Mouse (Mus musculus): ENCODE measurements around the gene Rap1gap. TPM values are rescaled to one million over a fixed set of nuclear protein-coding genes. Genes with fewer than 3 reads are reported as not detected.

The Rap1gap gene
- total RNA-seq, 2 experiments from 2014 or later = 4.1 to 4.8 TPM

DNA sequence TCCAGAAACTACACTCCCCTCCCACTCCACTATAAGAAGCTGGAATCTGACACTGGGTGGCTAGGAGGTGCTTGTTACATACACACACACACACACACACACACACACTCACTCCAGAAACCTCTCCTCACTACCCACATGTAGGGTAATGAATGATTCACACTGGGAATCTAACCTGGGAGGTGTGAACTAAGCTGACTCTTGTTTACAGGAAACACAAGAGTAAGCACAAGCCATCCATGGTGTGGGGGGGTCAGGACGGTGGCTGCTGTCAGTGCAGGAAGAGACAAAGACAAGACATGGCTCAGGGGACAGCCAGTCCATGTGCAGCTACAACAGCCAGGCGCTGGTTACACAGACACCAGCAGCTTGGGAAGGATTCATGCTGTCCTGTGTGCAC is 89.9 kb downstream of the Rap1gap start:
- intact Hi-C loops (cut with DNase I; ENCODE audit: low total_unique reads) = no loop called here
- DNase-seq = no peak

DNA sequence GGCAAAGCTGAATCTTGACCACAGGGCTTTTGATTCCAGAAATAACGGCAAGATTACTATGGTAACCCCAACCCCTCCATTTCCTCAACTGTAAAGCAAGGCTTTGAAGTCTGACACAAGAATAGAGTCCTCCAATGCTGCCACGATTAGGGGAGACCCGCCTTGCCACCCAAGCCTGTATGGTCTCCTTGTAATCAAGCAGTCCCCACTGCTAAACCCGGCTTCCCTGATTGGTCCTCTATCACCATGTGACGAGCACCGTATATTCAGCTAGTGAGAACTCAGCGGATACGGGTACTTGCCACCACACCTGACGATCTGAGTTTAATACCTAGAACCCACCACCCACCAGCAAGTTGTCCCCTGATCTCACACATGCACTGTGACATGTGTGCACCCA is 98.4 kb downstream of the Rap1gap start:
- no peak for DNase-seq
- intact Hi-C loops (cut with DNase I; ENCODE audit: low total_unique reads) = no loop called here

DNA sequence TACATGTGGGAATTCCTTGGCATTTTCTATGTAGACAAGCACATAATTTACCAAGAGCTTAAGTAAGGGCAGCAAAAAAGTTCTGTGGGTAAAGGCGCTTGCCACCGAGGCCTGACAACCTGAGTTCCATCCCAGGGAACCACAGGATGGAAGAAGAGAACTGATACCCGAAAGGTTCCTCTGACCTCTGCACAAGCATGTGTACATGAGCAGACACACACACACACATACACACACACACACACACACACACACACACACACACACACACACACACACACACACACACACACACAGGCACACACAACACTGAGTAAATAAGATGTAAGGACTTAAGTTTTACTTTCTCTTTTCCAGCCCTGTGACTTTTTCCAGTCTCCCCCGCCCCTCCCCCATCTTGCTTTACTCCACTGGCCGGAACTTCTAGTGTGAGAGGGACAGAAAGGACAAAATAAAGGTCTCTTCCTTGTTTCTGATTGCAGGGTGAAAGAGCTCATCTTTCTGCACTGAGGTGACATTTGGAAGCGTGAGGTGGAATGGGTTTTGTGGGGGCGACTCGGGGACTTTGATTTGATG is 99.5 kb downstream of the Rap1gap start:
- DNase-seq = no peak

DNA sequence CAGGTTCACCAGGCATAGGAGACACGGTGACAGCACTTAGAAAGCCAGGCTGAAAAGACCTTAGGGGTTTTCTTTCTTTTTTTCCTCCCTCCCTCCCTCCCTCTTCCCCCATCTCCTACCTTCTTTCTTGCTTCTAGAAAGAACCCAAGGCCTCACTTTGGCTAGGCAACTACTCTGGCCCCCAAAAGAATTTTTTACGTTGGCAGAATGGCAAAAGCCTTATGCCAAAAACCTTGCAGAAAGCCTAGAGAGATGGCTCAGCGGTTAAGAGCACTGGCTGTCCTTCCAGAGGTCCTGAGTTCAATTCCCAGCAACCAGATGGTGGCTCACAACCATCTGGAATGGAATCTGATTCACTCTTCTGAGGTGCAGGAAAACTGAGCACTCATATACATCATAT is 100.1 kb downstream of the Rap1gap start:
- DNase-seq = no peak
- intact Hi-C loops (cut with DNase I; ENCODE audit: low total_unique reads) = no loop called here

More for the DNA sequence above, 99.5 kb downstream of the Rap1gap start:
- intact Hi-C loops (cut with DNase I; ENCODE audit: low total_unique reads) = no loop called here

DNA sequence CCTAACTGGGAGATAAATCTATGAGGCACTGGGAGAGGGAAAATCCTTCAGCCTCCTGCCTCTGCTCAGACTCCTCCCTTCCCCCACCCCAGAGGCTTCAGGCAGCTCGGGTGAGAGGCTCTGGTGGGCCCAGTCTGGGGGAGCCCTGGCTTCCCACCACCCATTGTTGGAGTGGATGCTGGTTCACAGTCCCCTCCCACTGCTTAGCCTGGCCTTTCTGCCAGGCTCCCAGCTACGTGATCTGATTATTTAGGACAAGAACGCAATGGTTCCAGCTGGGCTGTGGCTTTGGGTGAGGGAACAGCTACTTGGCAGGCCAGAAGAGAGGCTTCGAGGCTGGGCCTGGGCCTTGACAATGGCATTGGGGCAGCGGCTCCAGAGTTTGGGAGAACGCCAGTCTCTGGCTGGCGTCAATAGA is 101.0 kb downstream of the Rap1gap start:
- intact Hi-C loops (cut with DNase I; ENCODE audit: low total_unique reads) = no loop called here
- DNase-seq = no peak

DNA sequence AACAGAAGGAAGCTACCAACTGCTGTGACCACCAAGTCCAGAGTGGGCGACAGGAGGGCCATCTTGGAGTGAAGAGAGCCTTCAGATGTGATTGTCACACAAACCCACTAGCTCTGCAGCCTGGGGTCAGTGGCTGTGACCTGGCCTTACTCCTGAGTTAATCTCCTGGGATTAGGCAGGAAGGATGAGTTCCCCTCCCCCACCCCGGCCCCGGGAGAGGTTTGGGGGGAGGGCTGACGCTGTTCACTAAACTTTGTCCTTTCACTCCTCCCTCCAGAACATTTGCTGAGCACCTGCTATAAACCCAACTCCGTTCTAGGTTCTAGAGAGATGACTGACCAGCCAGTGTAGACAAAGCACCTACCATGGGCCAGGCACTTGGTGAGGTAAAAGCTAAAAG is 101.8 kb downstream of the Rap1gap start:
- intact Hi-C loops (cut with DNase I; ENCODE audit: low total_unique reads) = no loop called here
- DNase-seq = no peak

DNA sequence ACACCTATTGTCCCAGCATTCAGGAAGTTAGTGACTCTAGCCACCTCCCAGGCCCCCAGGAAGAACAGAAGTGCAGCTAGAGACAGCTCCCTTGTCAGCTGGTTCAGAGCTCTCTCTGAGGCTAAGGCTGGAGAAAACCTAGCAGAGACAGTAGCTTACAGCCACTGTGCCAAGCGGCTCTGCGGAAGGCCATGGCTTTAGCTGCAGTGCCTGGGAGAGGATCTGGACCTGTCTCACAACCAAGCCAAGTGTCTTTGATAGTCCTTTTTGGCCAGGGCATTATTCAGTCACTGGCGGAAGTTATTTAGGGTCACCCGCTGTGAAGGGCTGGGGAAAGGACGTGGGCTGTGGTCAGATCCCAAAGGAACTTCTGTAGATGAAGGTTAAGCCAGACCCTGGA is 103.9 kb downstream of the Rap1gap start:
- intact Hi-C loops (cut with DNase I; ENCODE audit: low total_unique reads) = no loop called here
- DNase-seq = no peak

DNA sequence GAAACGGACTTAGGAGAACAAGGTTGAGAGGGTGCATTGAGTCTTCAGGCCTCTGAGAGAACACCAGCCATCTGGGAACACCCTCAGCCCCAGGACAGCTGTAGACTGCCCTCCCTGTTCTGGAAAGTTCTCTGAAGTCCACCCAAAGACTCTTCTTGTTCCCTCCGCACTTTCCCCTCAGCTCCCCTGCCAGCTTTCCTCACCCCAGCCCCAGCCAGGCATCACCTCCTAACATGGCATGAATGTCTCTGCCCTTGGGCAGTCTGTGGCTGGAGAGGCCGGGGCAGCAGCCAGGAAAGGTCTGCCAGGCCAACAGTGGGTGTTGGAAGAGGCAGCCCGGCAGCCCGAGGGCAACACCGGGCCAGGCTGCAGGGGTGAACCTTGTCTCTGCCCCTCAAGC is 104.3 kb downstream of the Rap1gap start:
- DNase-seq = peak; percentile 34
- intact Hi-C loops (cut with DNase I; ENCODE audit: low total_unique reads) = no loop called here

DNA sequence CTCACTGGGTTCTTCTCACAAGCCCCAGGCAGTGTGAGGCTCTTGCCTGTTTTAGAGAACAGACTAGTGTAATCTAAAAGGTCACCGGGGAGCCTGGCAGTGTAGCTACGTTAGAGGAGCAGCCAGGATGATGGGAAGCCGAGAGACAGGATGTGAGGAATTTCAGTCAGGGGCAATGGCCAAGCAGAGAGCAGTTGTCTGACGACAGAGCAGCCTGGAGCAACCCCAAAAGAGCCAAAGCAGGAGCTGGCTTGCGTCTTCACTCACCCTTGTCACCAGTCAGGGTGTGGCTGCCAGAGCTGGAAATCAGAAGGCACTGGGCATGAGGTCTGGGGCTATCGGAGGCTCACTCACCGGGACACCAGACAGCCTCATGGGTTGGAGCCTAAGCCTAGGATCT is 105.1 kb downstream of the Rap1gap start:
- peak; percentile 23 for DNase-seq
- intact Hi-C loops (cut with DNase I; ENCODE audit: low total_unique reads) = no loop called here

DNA sequence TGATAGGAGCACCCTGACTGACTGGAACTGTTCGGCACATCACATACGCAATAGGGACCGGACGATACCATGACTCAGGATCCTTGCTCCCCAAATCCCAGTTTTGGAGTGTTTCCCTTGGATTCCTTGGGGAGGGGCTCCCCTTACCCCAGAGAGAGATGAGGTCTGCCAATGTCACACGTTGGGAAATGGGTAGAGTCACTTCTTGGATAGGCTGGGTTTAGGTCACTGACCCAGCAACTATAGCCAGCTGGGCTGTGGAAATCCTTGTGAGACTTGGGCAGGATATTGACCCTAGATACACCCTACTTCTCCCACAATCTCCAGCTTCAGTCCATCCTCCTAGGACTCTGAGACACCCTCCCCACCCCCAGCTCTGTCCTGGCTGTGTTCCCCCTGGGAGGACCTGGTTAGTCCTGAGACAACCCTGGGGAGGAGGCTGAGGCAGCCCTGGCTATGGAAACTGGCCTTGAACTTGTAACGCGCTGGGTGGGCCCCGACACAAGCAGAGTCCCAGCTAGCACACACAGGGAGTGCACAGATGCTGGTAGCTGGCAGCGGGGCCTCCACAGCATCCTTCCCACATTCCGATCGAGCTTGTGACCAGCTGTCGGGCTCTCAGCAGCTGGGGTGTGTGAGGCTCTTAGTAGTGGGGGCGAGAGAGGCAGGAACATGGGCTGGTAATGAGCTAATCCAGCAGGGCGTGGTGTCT is 106.5 kb downstream of the Rap1gap start:
- intact Hi-C loops (cut with DNase I; ENCODE audit: low total_unique reads) = no loop called here
- peak; percentile 65 for DNase-seq

DNA sequence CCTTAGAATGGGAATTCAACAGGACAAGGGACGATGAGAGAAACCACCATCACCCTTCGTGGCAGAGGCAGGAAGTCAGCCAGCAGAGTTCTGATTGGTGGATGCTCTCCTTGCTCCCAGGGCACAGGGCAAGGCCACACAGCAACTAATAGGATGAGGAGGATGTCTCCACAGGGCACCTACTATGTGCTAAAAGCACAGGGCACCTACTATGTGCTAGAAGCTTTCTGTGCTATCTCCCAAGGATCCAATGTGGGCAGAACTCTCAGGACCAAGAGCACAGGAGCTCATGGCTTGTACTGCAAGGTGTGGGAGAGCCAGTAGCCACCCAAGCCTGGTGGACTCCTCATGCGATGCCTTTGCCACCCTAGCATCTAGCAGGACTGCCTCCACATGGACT is 107.2 kb downstream of the Rap1gap start:
- intact Hi-C loops (cut with DNase I; ENCODE audit: low total_unique reads) = no loop called here
- no peak for DNase-seq

DNA sequence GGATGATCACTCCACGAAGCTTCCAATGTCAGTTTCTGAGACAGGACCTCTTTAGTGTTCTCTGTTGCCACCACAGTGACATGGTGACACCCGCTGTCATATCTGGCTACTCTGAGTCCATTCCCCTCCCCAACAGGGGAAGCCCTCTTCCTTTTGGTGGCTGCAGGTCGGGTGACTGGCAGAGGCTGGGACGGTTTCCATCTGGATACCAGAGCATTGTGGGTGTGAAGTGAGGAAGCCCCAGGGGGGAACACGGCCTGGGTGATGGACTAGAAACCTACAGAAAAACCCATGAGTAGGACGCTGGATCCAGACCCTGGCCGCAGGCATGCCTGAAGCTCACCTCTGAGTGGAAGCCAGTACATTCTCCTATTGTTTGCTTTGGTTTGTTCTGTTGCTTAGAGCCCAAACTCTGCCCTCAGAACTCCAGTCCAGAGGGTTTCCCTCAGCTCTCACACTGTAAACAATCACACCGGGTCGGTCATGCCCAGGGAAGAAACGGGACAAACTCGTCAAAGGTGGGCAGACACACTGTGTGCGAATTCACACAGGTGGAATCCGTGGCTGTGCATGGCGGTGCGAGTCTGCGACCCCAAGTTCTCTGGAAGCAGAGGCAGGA is 108.0 kb downstream of the Rap1gap start:
- DNase-seq = no peak
- intact Hi-C loops (cut with DNase I; ENCODE audit: low total_unique reads) = no loop called here

DNA sequence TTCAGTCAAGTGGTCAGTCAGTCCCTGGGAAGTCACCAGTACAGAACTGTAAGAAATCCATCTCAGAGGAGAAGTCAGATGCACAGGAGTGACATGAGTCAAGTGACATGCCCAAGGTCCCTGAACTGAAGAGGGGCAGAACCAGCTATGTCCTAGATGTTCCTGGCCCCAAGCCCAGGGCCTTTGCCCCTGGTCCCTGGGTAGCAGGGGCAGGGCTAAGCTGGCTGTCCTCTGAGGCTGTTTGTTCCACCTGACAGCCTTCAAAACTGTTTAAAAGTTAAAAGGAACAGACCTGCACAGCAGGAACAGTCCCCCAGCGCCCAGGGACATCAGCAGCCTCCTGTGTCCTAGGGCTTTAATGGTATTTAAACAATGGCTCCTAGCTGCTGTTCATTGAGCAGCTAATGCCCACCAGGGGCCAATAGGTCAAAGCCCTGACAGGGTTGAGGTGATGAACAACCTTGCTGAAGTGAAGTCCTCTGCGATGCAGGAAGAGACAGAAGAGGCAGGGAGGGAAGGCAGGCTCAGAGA is 108.9 kb downstream of the Rap1gap start:
- intact Hi-C loops (cut with DNase I; ENCODE audit: low total_unique reads) = no loop called here
- no peak for DNase-seq

DNA sequence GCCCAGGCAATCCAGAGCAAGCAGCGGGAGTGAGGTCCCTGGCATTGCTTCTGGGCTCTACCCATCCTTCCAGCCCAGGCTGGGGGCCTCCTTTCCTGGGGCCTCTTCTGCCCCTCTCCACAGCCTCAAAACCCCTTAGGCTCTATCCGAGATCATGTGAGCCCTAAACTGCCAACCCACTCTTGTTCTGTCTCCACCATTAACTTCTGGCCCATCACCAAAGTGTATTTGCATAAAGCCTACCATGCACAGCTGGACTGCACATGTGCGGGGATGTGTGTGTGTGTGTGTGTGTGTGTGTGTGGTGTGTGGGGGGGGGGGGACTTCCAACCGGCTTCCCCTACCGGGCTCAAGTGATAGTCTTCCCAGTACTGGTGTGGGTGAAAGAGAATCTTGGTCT is 109.5 kb downstream of the Rap1gap start:
- DNase-seq = no peak
- intact Hi-C loops (cut with DNase I; ENCODE audit: low total_unique reads) = no loop called here

DNA sequence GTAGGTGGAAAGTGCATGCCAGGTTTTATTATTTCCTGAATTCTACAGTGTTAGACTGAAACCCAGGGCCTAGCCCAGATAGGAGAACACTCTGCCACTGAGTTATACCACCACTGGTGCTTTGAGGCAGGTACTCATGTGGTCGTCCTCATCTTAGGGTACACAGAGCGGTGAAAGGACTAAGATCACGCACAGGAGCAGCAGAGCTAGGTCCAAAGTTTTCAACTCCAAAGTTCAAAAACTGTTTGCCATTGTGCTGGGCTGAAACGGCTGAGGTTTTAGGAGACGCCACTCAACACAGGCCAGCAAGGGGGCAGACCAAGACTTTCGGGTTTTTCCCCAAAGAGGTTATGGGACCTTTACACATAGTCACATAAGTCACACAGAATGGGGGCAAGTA is 110.0 kb downstream of the Rap1gap start:
- DNase-seq = no peak
- intact Hi-C loops (cut with DNase I; ENCODE audit: low total_unique reads) = no loop called here

DNA sequence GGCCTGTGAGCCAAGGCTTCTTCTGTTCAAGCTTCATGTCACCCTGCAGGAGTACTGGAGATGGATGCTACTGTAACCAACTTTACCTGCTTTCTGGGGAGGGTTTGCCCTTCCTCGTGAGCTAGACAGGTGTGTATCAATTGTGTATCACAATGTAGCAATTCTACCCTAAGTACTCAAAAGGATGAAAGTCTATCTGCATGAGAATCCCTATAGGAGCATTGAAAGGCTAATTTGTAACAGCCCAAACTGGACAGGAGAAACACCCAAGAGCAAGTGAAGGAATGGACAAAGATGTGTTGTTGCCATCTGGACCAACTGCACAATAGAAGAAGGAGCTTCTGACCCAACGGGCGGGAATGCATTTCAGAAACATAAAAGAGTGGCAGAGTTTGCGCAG is 113.3 kb downstream of the Rap1gap start:
- intact Hi-C loops (cut with DNase I; ENCODE audit: low total_unique reads) = no loop called here
- no peak for DNase-seq

DNA sequence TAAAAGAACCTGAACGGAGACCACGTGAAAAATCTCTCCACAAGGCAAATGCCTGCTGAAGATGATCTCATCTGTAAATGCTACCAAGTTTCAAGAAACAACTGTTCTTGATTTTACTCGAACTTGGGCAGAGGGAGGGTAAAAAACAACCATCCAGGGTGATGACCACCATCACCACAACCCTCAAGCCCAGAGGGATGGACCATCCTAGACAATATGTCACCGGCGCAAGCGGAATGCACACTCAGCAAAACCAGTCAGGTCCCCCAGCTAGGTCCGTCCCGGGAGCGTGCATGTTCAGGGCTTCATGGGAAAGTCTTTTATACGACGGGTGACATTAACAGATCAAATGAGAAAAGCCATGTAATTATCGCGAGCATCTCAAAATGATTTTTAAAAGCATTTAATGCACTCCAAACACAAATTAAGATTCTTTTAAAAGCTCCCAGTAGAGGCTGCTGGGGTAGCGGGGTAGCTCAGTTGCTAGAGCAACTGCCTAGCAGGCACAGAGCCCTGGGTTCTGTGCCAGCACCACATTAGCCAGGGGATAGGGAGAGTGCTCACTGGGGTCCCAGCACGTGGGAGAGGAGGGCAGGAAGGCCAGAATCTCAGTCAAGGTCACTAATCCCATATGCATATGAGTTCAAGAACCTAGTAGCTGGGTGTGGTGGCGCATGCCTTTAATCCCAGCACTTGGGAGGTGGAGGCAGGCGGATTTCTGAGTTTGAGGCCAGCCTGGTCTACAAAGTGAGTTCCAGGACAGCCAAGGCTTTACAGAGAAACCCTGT is 114.1 kb downstream of the Rap1gap start:
- intact Hi-C loops (cut with DNase I; ENCODE audit: low total_unique reads) = no loop called here
- no peak for DNase-seq
